Mouse (Mus musculus) G1E (cell line): Measurements from ENCODE around the gene Cep164. TPM values are rescaled to one million over a fixed set of nuclear protein-coding genes. Genes with fewer than 3 reads are reported as not detected.

Experiments
- ATAC-seq: 2 replicates; pipeline ENCODE4 v1.8.0; 2016; ENCODE audit warnings: mild to moderate bottlenecking; ENCODE audit not compliant: insufficient number of reproducible peaks, poor library complexity, low FRiP score, severe bottlenecking; ENCODE audit errors: extremely low read depth
- DNase-seq: peaks from one replicate; pipeline ENCODE4 v3.0.0; 2012; ENCODE audit warnings: low spot score
- H3K27me3 ChIP-seq: 2 replicates; pipeline ENCODE4 v1.6.1; 2012; ENCODE audit warnings: mild to moderate bottlenecking, low read length, inconsistent platforms; ENCODE audit not compliant: insufficient read depth
- H3K36me3 ChIP-seq: replicated peaks from 2 replicates; pipeline ENCODE3; 2012; ENCODE audit warnings: mild to moderate bottlenecking, inconsistent platforms
- H3K4me1 ChIP-seq: 2 replicates; pipeline ENCODE4 v1.6.1; 2012; ENCODE audit warnings: low read depth, low read length, inconsistent platforms, mixed read lengths; ENCODE audit not compliant: insufficient read depth
- H3K4me3 ChIP-seq: 2 replicates; pipeline ENCODE4 v1.5.1; 2012; ENCODE audit warnings: low read depth, mild to moderate bottlenecking, inconsistent platforms, low read length, moderate library complexity, mixed read lengths
- H3K9me3 ChIP-seq: replicated peaks from 2 replicates; pipeline ENCODE4 v1.6.1; 2012; ENCODE audit warnings: inconsistent platforms
- CTCF ChIP-seq: IDR thresholded peaks from 2 replicates; pipeline ENCODE4 v1.5.1; 2012; ENCODE audit warnings: low read depth, low read length, inconsistent platforms, mixed read lengths
- GATA1 ChIP-seq: IDR thresholded peaks from 2 replicates; pipeline ENCODE4 v1.6.1; 2012; ENCODE audit warnings: borderline replicate concordance, low read length, inconsistent platforms, mixed read lengths
- GATA2 ChIP-seq: IDR thresholded peaks from 2 replicates; pipeline ENCODE4 v1.6.1; 2012; ENCODE audit warnings: low read depth, low read length, inconsistent platforms, borderline replicate concordance
- POLR2AphosphoS5 ChIP-seq: IDR thresholded peaks from 2 replicates; pipeline ENCODE4 v1.6.1; 2012; ENCODE audit warnings: low read depth, low read length, inconsistent platforms; ENCODE audit not compliant: insufficient replicate concordance
- TAL1 ChIP-seq: conservative IDR thresholded peaks from 2 replicates; pipeline ENCODE4 v1.6.1; 2012; ENCODE audit warnings: low read depth, low read length, inconsistent platforms, mixed read lengths
- polyA plus RNA-seq: library from polyadenylated mRNA; stranded (reverse); fragments of >175 nt; gene quantifications from 2 replicates; pipeline ENCODE4 v1.2.3, GENCODE M21; 2012
- total RNA-seq, 2 experiments: library from RNA; stranded (forward) in 1 of 2; stranded (reverse) in 1 of 2; fragments of 200-1000 nt in 1 of 2; fragments of >200 nt in 1 of 2; fragmentation: Nextera tagmentation in 1 of 2; gene quantifications; 2 replicates each; pipeline ENCODE4 v1.2.3; 2014 to 2017

Gene Cep164
- total and polyA plus RNA-seq, 3 experiments = 21.9 to 95.3 (median 77.4) TPM

GRCm38 (mm10) chr9:45839982-45840300 is 11.4 kb upstream of the Cep164 start:
- DNase-seq = no peak
- Histone ChIP-seq H3K9me3 (no peaks in the 10 kb centered on the region), H3K4me1 (peaks cover 9% of the 10 kb centered on the region), H3K4me3 (no peak overlapping the region), H3K27me3 (peaks cover 60% of the 10 kb centered on the region), H3K36me3 (no peaks in the 10 kb centered on the region)
- TF ChIP-seq CTCF (no peak), POLR2AphosphoS5 (no peak), GATA2 (no peak), TAL1 (no peak), GATA1 (no peak)
- no peak for ATAC-seq

DNA sequence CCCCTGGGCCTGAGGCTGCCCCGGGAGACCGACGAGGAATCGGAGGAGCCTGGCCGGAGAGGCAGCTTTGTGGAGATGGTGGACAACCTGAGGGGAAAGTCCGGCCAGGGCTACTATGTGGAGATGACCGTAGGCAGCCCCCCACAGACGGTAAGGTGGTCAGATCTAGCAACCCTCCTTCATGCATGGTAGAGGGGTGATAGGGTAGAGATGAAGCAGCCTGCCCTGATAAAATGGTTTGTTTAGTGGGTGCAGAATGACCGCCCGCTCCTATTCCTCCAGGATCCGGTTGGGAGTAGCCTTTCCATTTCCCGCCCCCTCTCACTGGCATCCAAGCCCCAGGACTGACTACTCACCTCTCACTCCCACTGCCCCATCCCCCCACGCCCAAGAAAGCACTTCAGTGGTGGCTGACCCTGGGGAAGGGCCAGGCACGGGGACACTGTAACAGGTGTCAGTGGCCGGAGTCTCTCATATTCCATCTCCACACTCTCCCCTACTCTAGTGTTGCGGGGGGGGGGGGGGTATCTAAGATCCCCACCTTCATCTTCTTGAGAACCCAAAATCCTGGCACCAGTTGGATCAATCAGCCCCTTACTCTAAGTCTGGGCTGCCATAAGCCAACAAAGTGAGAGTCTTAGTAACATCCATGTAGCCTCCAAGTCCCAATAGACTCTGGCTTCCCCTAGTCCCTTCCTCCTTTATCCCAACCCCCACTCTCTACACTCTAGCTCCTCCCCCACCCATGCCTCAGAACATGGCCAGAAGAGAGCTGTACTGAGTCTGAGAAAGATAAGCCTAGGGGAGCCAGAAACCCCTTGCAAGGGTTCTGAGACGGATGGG is 10.9 kb upstream of the Cep164 start:
- no peak for ATAC-seq
- Histone ChIP-seq H3K36me3 (no peaks in the 10 kb centered on the region), H3K4me1 (peaks cover 9% of the 10 kb centered on the region), H3K4me3 (no peak overlapping the region), H3K9me3 (no peaks in the 10 kb centered on the region), H3K27me3 (peaks cover 60% of the 10 kb centered on the region)
- DNase-seq = no peak
- TF ChIP-seq GATA1 (no peak), TAL1 (no peak), GATA2 (no peak), CTCF (no peak), POLR2AphosphoS5 (no peak)

DNA sequence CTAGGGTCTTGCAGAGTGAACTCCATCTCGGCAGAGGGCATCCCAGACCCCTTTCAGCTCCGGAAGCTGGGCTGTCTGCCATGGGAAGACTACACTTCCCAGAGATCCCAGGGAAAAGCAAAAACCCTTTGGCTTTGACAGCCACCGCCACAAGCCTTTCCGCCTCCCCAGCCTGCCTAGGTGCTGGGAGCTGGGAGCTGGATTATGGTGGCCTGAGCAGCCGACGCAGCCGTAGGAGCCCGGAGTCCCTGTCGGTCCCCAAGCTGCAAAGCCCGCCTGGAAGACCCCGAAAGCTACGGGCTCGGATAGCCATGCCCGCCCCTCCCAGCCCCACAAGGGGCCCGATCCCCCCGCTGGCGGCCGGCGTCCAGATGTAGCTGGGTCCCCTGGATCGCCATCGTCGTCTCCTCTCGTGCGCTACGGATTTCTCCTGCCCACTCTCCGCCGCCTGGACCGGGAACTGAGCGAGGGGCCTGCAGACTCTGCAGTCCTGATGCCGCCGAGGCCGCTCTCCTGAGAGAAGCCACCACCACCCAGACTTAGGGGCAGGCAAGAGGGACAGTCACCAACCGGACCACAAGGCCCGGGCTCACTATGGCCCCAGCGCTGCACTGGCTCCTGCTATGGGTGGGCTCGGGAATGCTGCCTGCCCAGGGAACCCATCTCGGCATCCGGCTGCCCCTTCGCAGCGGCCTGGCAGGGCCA is 10.1 kb upstream of the Cep164 start, which contains the start of gene Bace1:
Gene Bace1, plus strand, starts transcription at position 147 of the 705 bp plus-strand sequence.
- no peak within 1 kb of the TSS for H3K4me3 ChIP-seq
- no peaks in the 10 kb centered on the region for H3K9me3 ChIP-seq
- no peaks in the 10 kb centered on the region for H3K36me3 ChIP-seq
- DNase-seq = no peak
- peaks cover 9% of the 10 kb centered on the region for H3K4me1 ChIP-seq
- peaks cover 58% of the 10 kb centered on the region for H3K27me3 ChIP-seq
- TF ChIP-seq TAL1 = no peak
- TF ChIP-seq CTCF = no peak
- TF ChIP-seq GATA2 = no peak
- no peak for TF ChIP-seq POLR2AphosphoS5
- TF ChIP-seq GATA1 = no peak
- no peak for ATAC-seq

DNA sequence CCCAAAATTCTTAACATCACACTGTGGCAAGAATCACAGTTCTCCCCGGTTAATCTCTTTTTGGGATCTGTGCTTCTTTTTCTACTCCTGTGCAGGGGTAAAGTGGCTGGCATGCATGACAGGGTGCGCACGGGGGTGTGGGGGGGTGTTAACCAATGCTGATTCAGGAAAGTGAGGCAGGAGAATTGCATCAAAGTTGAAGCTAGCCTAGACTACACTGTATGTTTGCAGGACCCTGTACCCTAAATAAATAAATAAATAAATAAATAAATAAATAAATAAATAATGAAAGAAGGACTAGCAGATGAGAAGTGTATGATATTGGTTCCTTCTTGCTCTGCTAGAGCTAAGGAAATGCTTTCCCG is 9.6 kb upstream of the Cep164 start:
- TF ChIP-seq CTCF = no peak
- no peak for TF ChIP-seq POLR2AphosphoS5
- no peak for TF ChIP-seq TAL1
- TF ChIP-seq GATA1 = no peak
- TF ChIP-seq GATA2 = no peak
- Histone ChIP-seq H3K4me1 (peaks cover 9% of the 10 kb centered on the region), H3K4me3 (no peak overlapping the region), H3K9me3 (no peaks in the 10 kb centered on the region), H3K27me3 (peaks cover 54% of the 10 kb centered on the region), H3K36me3 (no peaks in the 10 kb centered on the region)
- no peak for ATAC-seq
- DNase-seq = no peak

DNA sequence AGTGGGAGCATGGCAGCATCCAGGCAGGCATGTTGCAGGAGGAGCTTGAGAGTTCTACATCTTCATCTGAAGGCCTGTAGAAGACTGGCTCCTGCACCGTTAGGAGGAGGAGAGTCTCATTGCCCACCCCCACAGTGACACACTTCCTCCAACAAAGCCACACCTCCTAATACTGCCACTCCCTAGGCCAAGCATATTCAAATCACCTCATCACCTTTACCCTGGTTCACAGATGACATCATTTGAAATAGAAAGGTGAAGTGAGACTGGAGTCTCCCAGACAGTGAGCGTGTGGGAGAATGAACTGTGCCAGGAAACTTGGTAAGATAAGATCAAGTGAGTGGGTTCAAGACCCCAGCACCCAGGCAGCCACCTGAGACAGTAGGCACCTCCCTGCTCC is 5.0 kb upstream of the Cep164 start:
- Histone ChIP-seq H3K4me1 (peaks cover 5% of the 10 kb centered on the region; the same call in 1 of the 2 replicates), H3K4me3 (no peak overlapping the region), H3K36me3 (no peaks in the 10 kb centered on the region), H3K27me3 (peaks cover 18% of the 10 kb centered on the region), H3K9me3 (peaks cover 3% of the 10 kb centered on the region; the same call in 1 of the 2 replicates)
- ATAC-seq = no peak
- TF ChIP-seq POLR2AphosphoS5 = no peak
- no peak for TF ChIP-seq GATA1
- TF ChIP-seq TAL1 = no peak
- TF ChIP-seq CTCF = no peak
- TF ChIP-seq GATA2 = no peak
- no peak for DNase-seq

DNA sequence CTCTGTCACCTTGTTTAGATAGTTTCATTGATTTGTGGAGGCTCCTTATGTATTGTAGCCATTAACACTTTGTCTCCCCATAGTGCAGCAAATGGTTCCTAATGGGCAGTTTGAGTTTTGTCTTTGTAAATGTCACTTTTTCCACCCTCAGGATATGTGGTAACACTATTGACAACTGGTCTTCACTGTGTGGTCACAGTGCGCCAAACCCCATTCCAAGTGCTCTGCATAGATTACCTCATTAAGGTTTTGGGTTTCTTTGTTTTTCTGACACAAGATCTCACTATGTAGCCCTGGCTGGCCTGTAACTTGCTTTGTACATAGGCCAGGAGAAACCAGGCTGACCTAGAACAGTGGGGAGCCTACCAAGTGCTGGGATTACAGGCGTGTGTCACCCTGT is 4.4 kb upstream of the Cep164 start:
- Histone ChIP-seq H3K4me3 (no peak overlapping the region), H3K4me1 (peaks cover 9% of the 10 kb centered on the region), H3K36me3 (no peaks in the 10 kb centered on the region), H3K9me3 (peaks cover 3% of the 10 kb centered on the region; the same call in 1 of the 2 replicates), H3K27me3 (peaks cover 15% of the 10 kb centered on the region)
- DNase-seq (no peak), ATAC-seq (no peak)
- TF ChIP-seq TAL1 (no peak), CTCF (no peak), GATA2 (no peak), POLR2AphosphoS5 (no peak), GATA1 (no peak)
